Mouse (Mus musculus): ENCODE data around the gene Sprr4. TPM values are rescaled to one million over a fixed set of nuclear protein-coding genes. Genes with fewer than 3 reads are reported as not detected.
"Not testable (repeated sequence)": the region's sequence is repeated elsewhere in the genome, so short reads cannot be mapped to it uniquely, and the experiment has no call there.

Gene Sprr4
- total and polyA plus RNA-seq, 3 experiments = not detected

DNA sequence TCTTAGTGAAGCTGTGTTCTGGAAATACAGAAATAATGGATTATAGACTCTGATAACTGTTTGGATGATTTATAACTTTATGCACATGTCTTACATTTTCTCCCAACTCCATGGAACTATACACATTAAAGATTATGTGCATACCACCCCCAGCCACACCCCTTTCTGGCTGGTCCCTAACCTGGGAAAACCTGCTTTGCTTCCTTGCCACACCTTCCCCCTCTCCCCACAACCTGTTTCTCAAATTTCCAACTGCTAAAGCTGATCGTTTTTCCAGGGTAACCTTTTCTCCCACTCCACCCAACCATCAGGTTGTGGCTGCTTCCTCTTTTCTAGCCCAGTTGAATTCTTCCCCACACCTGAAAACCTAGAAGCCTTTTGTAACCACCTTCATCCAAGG lies 14.0 kb downstream of the Sprr4 start:
- Histone ChIP-seq H3K4me1 (ENCODE audit: insufficient read depth, low read depth, low read length) (no peaks in the 10 kb centered on the region), H3K9me3 (replicated peaks) (peaks cover 6% of the 10 kb centered on the region; the same call in 1 of the 2 replicates), H3K27me3 (ENCODE audit: insufficient read depth, low read length) (no peaks in the 10 kb centered on the region), H3K4me3 (ENCODE audit: low read depth, low read length) (no peak overlapping the region), H3K36me3 (replicated peaks) (no peaks in the 10 kb centered on the region)
- DNase-seq (ENCODE audit: low spot score) (no peak), ATAC-seq (ENCODE audit: extremely low read depth, insufficient number of reproducible peaks, low FRiP score, poor library complexity, severe bottlenecking) (no peak)
- TF ChIP-seq TAL1 (conservative IDR thresholded peaks at IDR 0.05; ENCODE audit: low read depth, low read length) = no peak
- TF ChIP-seq GATA2 (IDR thresholded peaks at IDR 0.05; ENCODE audit: borderline replicate concordance, low read depth, low read length) = no peak
- TF ChIP-seq GATA1 (IDR thresholded peaks at IDR 0.05; ENCODE audit: borderline replicate concordance, low read length) = no peak
- TF ChIP-seq CTCF (IDR thresholded peaks at IDR 0.05; ENCODE audit: low read depth, low read length) = no peak
- TF ChIP-seq POLR2AphosphoS5 (IDR thresholded peaks at IDR 0.05; ENCODE audit: insufficient replicate concordance, low read depth, low read length) = no peak

DNA sequence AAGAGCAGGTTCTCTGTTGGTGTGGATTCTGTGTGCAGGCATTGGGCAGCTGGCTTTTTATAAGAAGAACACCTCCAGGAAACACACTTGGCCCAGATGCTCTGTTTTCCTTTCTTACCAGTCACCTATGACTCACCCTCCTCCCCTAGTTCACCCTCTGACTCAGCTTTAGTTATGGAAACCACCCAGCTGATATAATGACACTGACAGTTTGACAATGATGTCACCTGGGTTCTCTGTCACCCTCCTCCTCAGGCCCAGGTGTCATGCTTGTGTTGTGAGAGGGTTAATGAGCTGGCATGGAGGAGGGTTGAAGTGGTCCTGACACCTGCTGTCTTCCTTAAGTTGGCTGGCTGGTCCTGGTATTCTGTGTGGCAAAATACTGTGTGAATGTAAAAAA lies 14.4 kb downstream of the Sprr4 start, which contains the start of gene Sprr1a:
Gene Sprr1a (minus strand): TSS at position 33 of the 400 bp plus-strand sequence.
- TF ChIP-seq CTCF (IDR thresholded peaks at IDR 0.05; ENCODE audit: low read depth, low read length) (no peak), GATA1 (IDR thresholded peaks at IDR 0.05; ENCODE audit: borderline replicate concordance, low read length) (no peak), TAL1 (conservative IDR thresholded peaks at IDR 0.05; ENCODE audit: low read depth, low read length) (no peak), GATA2 (IDR thresholded peaks at IDR 0.05; ENCODE audit: borderline replicate concordance, low read depth, low read length) (no peak)
- H3K27me3 ChIP-seq (ENCODE audit: insufficient read depth, low read length) = no peaks in the 10 kb centered on the region
- H3K4me3 ChIP-seq (ENCODE audit: low read depth, low read length) = no peak within 1 kb of the TSS
- H3K4me1 ChIP-seq (ENCODE audit: insufficient read depth, low read depth, low read length) = no peaks in the 10 kb centered on the region
- H3K36me3 ChIP-seq (replicated peaks) = no peaks in the 10 kb centered on the region
- DNase-seq (ENCODE audit: low spot score) (no peak), ATAC-seq (ENCODE audit: extremely low read depth, insufficient number of reproducible peaks, low FRiP score, poor library complexity, severe bottlenecking) (no peak)
- H3K9me3 ChIP-seq (replicated peaks) = peaks cover 6% of the 10 kb centered on the region; the same call in 1 of the 2 replicates

GRCm38 (mm10) chr3:92481249-92481648 lies 19.0 kb downstream of the Sprr4 start:
- H3K27me3 ChIP-seq (ENCODE audit: insufficient read depth, low read length); DNase-seq (ENCODE audit: low spot score); ATAC-seq (ENCODE audit: extremely low read depth, insufficient number of reproducible peaks, low FRiP score, poor library complexity, severe bottlenecking): not testable (repeated sequence)

GRCm38 (mm10) chr3:92470111-92470510 lies 30.2 kb downstream of the Sprr4 start:
- H3K27me3 ChIP-seq (ENCODE audit: insufficient read depth, low read length) = no peaks in the 10 kb centered on the region
- H3K36me3 ChIP-seq (replicated peaks) = no peaks in the 10 kb centered on the region
- H3K4me1 ChIP-seq (ENCODE audit: insufficient read depth, low read depth, low read length) = no peaks in the 10 kb centered on the region
- ATAC-seq (ENCODE audit: extremely low read depth, insufficient number of reproducible peaks, low FRiP score, poor library complexity, severe bottlenecking) (no peak), DNase-seq (ENCODE audit: low spot score) (no peak)
- H3K9me3 ChIP-seq (replicated peaks) = no peaks in the 10 kb centered on the region
- H3K4me3 ChIP-seq (ENCODE audit: low read depth, low read length) = no peak overlapping the region
- TF ChIP-seq GATA1 (IDR thresholded peaks at IDR 0.05; ENCODE audit: borderline replicate concordance, low read length) = no peak
- no peak for TF ChIP-seq GATA2 (IDR thresholded peaks at IDR 0.05; ENCODE audit: borderline replicate concordance, low read depth, low read length)
- TF ChIP-seq POLR2AphosphoS5 (IDR thresholded peaks at IDR 0.05; ENCODE audit: insufficient replicate concordance, low read depth, low read length) = no peak
- no peak for TF ChIP-seq CTCF (IDR thresholded peaks at IDR 0.05; ENCODE audit: low read depth, low read length)
- TF ChIP-seq TAL1 (conservative IDR thresholded peaks at IDR 0.05; ENCODE audit: low read depth, low read length) = no peak

More at GRCm38 (mm10) chr3:92481249-92481648, 19.0 kb downstream of the Sprr4 start:
- H3K36me3 ChIP-seq (replicated peaks); H3K4me1 ChIP-seq (ENCODE audit: insufficient read depth, low read depth, low read length); H3K4me3 ChIP-seq (ENCODE audit: low read depth, low read length); H3K9me3 ChIP-seq (replicated peaks): not testable (repeated sequence)

DNA sequence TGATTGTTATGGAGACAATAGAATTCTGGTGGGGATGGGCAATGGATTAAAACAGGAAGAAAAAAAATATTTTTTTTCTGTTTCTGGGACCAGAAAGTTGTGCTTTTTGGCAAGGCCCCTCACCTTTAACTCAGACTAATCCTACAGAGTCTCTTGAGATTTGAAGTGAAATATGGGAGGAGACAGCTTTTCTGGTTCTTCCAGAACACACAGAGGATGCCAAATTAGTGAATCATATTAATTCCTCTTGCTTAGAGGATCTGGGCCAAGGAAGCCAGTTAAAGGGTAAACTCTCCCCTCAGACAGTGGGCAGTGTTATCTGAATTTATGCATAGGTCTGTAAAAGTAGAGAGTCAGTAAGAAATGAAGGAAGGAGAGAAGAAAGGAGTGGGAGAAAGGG lies 32.9 kb downstream of the Sprr4 start:
- ATAC-seq (ENCODE audit: extremely low read depth, insufficient number of reproducible peaks, low FRiP score, poor library complexity, severe bottlenecking) = no peak
- Histone ChIP-seq H3K9me3 (replicated peaks) (no peaks in the 10 kb centered on the region), H3K4me3 (ENCODE audit: low read depth, low read length) (no peak overlapping the region), H3K36me3 (replicated peaks) (no peaks in the 10 kb centered on the region), H3K27me3 (ENCODE audit: insufficient read depth, low read length) (no peaks in the 10 kb centered on the region), H3K4me1 (ENCODE audit: insufficient read depth, low read depth, low read length) (no peaks in the 10 kb centered on the region)
- TF ChIP-seq GATA2 (IDR thresholded peaks at IDR 0.05; ENCODE audit: borderline replicate concordance, low read depth, low read length) (no peak), TAL1 (conservative IDR thresholded peaks at IDR 0.05; ENCODE audit: low read depth, low read length) (no peak), CTCF (IDR thresholded peaks at IDR 0.05; ENCODE audit: low read depth, low read length) (no peak), POLR2AphosphoS5 (IDR thresholded peaks at IDR 0.05; ENCODE audit: insufficient replicate concordance, low read depth, low read length) (no peak), GATA1 (IDR thresholded peaks at IDR 0.05; ENCODE audit: borderline replicate concordance, low read length) (no peak)
- no peak for DNase-seq (ENCODE audit: low spot score)

DNA sequence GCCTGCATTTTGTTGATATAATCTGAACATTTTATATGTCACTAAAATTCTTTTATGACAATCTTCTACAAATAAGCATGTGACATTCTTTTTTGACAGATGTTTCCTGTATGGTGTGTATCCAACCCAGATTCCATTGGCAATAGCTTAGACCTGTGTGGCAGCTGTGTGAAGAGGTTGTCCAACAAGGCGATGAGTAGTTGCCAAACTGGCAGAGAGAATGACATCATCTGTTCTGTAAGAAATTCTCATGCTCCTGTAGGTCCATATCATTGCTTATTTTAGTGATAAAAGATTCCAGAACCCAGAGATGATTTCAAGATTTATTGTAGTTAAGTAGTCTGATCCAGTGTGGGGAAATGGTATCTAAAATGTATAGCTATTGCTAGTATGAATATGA lies 33.7 kb downstream of the Sprr4 start:
- Histone ChIP-seq H3K9me3 (replicated peaks) (no peaks in the 10 kb centered on the region), H3K36me3 (replicated peaks) (no peaks in the 10 kb centered on the region), H3K4me3 (ENCODE audit: low read depth, low read length) (no peak overlapping the region), H3K27me3 (ENCODE audit: insufficient read depth, low read length) (no peaks in the 10 kb centered on the region), H3K4me1 (ENCODE audit: insufficient read depth, low read depth, low read length) (no peaks in the 10 kb centered on the region)
- DNase-seq (ENCODE audit: low spot score) (no peak), ATAC-seq (ENCODE audit: extremely low read depth, insufficient number of reproducible peaks, low FRiP score, poor library complexity, severe bottlenecking) (no peak)
- no peak for TF ChIP-seq CTCF (IDR thresholded peaks at IDR 0.05; ENCODE audit: low read depth, low read length)
- TF ChIP-seq GATA2 (IDR thresholded peaks at IDR 0.05; ENCODE audit: borderline replicate concordance, low read depth, low read length) = no peak
- TF ChIP-seq POLR2AphosphoS5 (IDR thresholded peaks at IDR 0.05; ENCODE audit: insufficient replicate concordance, low read depth, low read length) = no peak
- no peak for TF ChIP-seq GATA1 (IDR thresholded peaks at IDR 0.05; ENCODE audit: borderline replicate concordance, low read length)
- no peak for TF ChIP-seq TAL1 (conservative IDR thresholded peaks at IDR 0.05; ENCODE audit: low read depth, low read length)

DNA sequence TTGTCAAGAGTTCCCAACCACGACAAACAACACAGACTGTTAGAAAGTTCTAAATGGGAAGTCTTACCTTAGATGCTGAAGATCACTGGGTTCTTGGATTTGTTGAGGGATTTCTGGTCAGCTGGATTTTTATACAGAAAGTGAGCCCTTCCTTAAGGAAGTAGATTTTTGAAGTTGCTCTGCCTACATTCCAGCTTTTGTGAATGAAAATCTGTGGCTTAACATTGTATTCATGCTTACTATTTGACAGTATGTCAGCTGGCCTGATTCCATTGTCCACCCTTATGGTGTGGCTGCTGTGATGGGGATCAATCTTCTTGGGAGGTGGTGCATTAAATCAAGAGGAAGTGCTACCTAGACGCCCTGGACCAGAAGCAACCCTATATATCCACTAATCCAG lies 41.7 kb downstream of the Sprr4 start, which contains the start of gene Sprr3:
Gene Sprr3 (minus strand): TSS at position 101 of the 400 bp plus-strand sequence.
- Histone ChIP-seq H3K36me3 (replicated peaks) (no peaks in the 10 kb centered on the region), H3K4me1 (ENCODE audit: insufficient read depth, low read depth, low read length) (no peaks in the 10 kb centered on the region), H3K27me3 (ENCODE audit: insufficient read depth, low read length) (no peaks in the 10 kb centered on the region), H3K4me3 (ENCODE audit: low read depth, low read length) (no peak within 1 kb of the TSS), H3K9me3 (replicated peaks) (peaks cover 2% of the 10 kb centered on the region; the same call in 1 of the 2 replicates)
- DNase-seq (ENCODE audit: low spot score) = no peak
- ATAC-seq (ENCODE audit: extremely low read depth, insufficient number of reproducible peaks, low FRiP score, poor library complexity, severe bottlenecking) = no peak
- TF ChIP-seq CTCF (IDR thresholded peaks at IDR 0.05; ENCODE audit: low read depth, low read length) (no peak), GATA1 (IDR thresholded peaks at IDR 0.05; ENCODE audit: borderline replicate concordance, low read length) (no peak), POLR2AphosphoS5 (IDR thresholded peaks at IDR 0.05; ENCODE audit: insufficient replicate concordance, low read depth, low read length) (no peak), GATA2 (IDR thresholded peaks at IDR 0.05; ENCODE audit: borderline replicate concordance, low read depth, low read length) (no peak), TAL1 (conservative IDR thresholded peaks at IDR 0.05; ENCODE audit: low read depth, low read length) (no peak)

Measured in G1E (cell line).